Mouse (Mus musculus): ENCODE data around the gene Exoc4. TPM values are rescaled to one million over a fixed set of nuclear protein-coding genes. Genes with fewer than 3 reads are reported as not detected.

Gene Exoc4
- total RNA-seq, 2 experiments from 2014 or later, result 78.0 to 87.1 TPM

DNA sequence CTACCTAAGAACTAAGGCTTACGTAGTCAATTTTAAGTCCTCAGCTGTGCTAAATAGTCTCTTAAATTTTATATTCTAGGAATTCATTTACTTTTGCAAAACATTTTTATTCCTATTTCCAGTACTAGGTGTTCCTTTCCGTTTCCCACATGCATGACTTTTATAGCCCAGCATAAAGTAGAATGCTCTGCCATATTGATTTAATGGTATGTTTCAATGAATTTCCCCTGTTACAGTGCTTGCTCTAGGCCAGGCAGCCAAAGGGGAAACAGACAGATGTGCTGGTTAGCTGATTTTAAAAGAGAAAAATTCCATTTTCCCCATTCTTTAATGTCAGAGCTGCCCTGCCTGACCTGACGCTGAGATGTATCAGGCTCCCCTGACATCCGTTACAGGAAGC, 359.6 kb downstream of the Exoc4 start:
- no peak for DNase-seq (ENCODE audit: extremely low spot score in 1 of 2, low spot score in 1 of 2)

- no peak for DNase-seq (ENCODE audit: extremely low spot score in 1 of 2, low spot score in 1 of 2)
These were observed 365.1 kb downstream of the Exoc4 start for GRCm38 (mm10) chr6:33613978-33614377.

DNA sequence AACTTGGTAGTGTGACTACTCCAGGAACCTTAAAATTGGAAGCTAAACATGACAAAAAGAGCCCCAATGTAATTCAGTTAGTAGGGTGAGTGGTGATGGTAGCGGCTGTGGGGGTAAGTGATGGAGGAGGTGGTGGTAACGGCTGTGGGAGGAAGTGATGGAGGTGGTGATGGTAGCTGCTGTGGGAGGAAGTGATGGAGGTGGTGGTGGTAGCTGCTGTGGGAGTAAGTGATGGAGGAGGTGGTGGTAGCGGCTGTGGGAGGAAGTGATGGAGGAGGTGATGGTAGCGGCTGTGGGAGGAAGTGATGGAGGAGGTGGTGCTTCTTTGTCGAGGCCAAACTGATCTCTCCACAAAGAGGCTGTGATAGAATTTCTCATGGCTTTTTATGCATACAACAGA, 369.7 kb downstream of the Exoc4 start:
- DNase-seq (ENCODE audit: extremely low spot score in 1 of 2, low spot score in 1 of 2), result no peak

GRCm38 (mm10) chr6:33620701-33621100, 371.8 kb downstream of the Exoc4 start:
- no peak for DNase-seq (ENCODE audit: extremely low spot score in 1 of 2, low spot score in 1 of 2)

DNA sequence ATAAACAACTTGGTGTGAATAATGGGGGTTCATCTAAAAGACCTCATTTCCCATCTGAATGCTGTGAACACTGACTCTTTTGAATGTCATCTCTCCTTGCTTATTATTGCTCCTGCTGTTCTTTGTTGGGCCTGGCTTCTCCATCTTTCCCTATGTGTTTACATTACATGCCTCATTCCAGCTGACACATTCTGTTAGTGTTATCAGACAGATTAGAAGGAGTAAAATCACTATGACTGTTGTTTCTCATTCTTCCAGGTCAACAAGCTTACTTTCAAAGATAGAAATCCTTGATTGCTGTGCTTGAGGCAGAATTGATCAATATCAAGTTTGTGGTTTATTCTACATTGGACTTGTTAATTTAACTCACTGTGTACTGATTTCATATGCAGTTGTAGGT, 377.0 kb downstream of the Exoc4 start:
- DNase-seq (ENCODE audit: extremely low spot score in 1 of 2, low spot score in 1 of 2), result no peak

GRCm38 (mm10) chr6:33631133-33631532, 382.2 kb downstream of the Exoc4 start:
- no peak for DNase-seq (ENCODE audit: extremely low spot score in 1 of 2, low spot score in 1 of 2)

DNA sequence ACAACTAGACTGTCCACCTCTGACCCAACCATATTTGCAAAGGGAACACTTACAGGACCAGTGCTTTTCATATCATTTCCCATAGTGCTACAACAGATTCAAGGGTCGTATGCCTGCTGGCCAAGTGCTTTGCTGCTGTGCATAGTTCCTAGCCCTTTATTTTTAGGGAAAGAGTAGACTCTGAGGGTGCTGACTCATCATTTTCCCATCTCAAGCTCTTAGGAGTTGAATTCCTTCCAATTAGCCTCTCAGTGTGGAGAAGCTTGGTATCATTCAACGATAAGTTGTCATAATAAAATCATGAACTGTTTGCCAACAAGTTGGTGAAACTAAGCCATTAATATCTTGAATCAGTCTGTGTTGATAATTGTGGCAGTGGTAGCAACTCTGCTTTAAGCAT, 388.3 kb downstream of the Exoc4 start:
- DNase-seq (ENCODE audit: extremely low spot score in 1 of 2, low spot score in 1 of 2), result no peak

DNA sequence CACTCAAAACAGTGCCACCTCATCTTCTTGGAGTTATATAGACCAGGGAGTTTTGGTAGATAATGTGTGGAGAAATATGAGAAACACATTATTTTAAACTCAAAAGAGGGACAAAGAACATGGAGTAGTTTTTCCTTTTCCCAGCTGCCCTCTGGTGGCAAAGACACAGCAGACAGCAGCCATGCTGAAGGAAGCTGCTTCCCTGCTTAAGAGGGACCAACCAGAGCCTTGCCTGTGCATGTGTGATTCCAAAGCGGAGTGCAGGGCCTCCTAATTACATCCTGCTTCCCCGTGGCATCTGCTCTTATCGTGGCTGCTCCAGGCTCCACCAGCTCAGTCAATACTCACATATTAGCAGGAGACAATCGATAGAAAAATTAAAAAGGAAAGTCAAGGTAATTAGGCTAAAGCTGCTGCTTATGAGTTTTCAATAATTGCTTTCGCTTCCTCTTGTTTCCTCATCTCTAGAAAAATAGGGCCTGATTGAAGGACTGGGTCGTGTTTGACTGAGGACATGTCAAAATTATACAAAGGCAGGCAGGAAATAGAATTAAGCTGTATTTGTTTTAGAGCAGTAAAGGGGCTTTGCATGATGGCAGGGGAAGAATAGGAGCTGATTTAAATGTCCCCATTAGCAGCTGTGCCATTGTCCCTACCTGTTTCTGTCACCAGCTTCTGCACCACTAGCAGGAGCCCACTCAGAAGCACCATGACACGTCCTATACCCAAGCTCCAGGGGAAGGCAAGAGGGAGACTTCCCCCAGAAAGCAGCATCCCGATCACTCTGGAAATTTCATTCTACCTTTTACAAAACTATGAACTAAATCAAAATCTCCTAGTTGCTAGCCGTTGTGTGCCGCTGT, 433.1 kb downstream of the Exoc4 start:
- DNase-seq (ENCODE audit: extremely low spot score in 1 of 2, low spot score in 1 of 2), result peak; percentile 29 to 35

- no peak for DNase-seq (ENCODE audit: extremely low spot score in 1 of 2, low spot score in 1 of 2)
These were observed 434.6 kb downstream of the Exoc4 start for GRCm38 (mm10) chr6:33683533-33683932.

DNA sequence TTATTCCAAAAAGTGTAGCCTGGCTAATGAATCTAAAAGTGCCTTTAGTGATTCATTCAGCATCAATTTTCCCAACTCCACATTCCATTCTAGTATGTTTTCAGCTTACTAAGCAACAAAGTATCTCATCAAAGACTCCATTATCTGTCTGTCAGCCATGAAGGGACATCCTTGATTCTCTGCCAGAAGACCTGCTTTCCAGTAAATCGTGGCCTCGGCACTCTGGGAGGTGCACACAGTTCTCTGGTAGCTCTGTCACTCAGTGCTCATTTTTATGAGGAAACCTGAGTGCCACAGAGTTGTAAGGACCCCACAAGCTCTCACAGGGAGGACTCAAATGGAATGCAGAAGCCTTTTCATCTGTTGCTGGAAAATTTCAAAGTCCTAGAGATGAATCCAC, 436.4 kb downstream of the Exoc4 start:
- DNase-seq (ENCODE audit: extremely low spot score in 1 of 2, low spot score in 1 of 2), result no peak

DNA sequence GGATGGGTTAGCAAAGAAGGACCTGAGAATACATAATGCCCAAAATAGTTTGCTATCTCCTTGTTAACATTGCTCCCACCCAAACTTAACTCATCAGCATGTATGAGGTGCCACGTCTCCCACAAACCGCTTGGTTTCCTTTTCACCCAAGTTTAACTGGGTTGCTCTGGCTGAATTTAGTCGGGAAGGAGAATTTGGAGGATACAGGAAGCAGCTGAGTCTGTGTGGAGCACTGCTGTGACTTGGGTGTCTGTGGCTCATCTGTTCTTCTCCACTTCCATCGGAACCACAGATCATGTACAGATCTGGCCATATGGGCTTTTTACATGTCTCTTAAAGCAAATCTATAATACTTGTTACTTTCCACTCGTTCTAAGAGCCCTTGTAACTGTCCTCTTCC, 441.7 kb downstream of the Exoc4 start:
- DNase-seq (ENCODE audit: extremely low spot score in 1 of 2, low spot score in 1 of 2), result no peak

GRCm38 (mm10) chr6:33696976-33697375, 448.1 kb downstream of the Exoc4 start:
- DNase-seq (ENCODE audit: extremely low spot score in 1 of 2, low spot score in 1 of 2), result no peak

GRCm38 (mm10) chr6:33708907-33709306, 460.0 kb downstream of the Exoc4 start:
- DNase-seq (ENCODE audit: extremely low spot score in 1 of 2, low spot score in 1 of 2), result no peak

DNA sequence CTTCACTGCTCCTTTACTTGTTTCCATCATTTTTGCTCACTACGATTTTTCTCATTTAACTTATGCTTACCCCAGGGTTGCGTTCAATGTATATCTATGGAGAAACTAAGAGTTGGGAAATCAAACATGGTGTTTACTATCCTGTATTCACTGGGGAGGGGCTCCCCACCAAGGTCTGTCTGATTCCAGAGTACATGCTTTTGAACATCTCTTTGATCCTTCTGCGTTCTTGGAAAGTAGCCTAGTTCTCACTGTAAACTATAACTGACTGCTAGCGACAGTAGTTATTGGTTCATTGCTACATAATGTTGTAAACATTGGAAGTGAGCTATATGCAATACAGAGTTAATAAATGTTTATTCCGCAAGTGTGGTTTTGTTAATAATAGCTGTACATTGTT, 460.5 kb downstream of the Exoc4 start:
- no peak for DNase-seq (ENCODE audit: extremely low spot score in 1 of 2, low spot score in 1 of 2)

DNA sequence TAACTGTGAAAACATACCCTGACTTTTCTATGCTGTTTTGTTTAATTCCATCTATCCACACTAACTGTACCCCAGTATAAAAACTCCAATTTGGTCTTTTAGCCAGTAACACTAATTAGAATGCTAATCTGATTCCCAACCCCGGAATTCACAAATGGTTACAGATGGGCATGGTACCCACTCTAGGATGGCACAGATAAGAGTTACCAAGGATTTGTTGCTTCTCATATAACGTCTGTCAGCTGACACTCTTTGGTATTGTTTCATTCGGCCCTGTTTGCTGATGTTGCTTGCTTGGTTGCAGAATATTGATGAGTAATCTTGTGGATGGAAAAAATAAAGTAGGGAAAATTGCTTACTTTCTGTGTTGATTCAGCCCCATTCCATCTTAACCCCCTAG, 462.9 kb downstream of the Exoc4 start:
- DNase-seq (ENCODE audit: extremely low spot score in 1 of 2, low spot score in 1 of 2), result no peak

DNA sequence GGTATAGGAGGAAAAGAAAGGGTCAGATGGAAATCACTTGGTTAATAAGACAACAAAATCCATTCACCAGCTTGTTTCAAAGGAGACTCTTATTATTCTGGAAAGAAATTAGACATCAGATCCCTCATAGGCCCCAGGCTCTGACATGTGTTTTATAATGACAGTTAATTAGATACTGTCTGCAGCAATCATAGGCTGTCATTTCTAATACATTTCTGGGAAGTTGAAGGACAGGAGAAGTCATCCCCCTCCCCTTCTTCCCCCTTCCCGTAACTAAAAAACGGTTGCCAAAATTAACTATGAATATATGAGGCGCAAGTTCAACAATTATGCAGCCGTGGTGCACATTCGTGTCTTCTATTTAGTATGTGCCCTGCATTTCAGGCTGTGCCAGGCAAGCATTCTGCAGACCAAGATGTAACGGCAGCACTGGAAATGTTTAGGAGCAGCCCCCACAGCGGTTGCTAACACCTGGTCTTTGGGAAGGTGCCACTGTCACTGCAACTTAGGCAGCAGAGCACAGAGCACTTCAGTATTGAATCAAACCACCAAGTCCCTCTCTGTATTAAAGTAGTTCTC, 463.7 kb downstream of the Exoc4 start:
- no peak for DNase-seq (ENCODE audit: extremely low spot score in 1 of 2, low spot score in 1 of 2)

GRCm38 (mm10) chr6:33716254-33716965, 467.5 kb downstream of the Exoc4 start:
- DNase-seq (ENCODE audit: extremely low spot score in 1 of 2, low spot score in 1 of 2), result no peak

DNA sequence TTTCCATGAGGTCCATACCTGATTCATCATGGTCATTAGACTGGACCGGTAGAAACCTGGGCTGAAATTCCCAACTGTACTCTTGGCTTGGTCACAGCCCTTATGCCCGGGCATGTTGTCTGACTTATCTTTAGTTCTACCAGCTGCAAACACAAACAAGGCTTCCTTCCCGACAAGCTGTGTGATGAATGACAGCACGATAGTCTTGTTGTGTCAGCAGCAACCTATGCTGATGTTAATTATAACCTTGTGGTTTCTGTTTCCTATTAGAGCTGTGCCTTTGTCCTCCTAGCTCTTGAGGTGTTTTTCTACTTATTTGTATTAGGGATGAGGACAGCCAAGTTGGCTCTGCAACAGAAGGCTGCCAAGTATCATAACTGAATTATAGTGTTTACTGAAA, 472.3 kb downstream of the Exoc4 start:
- no peak for DNase-seq (ENCODE audit: extremely low spot score in 1 of 2, low spot score in 1 of 2)

DNA sequence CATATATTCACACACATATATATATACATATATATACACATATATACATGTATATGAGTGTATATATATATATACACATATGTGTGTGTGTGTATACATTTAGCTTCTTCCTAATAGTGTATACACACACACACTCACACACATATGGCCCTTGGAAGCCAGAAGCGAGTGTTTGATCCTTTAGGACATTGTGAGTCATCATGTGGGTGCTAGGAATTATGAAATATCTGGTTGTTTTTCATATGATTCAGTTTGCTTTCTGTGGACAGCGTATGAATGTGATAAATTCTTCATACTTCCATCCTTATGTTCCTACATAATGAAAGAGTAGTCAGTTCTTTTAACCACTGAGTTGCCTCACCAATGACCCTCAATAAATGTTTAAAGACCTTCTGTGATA, 473.9 kb downstream of the Exoc4 start:
- no peak for DNase-seq (ENCODE audit: extremely low spot score in 1 of 2, low spot score in 1 of 2)

DNA sequence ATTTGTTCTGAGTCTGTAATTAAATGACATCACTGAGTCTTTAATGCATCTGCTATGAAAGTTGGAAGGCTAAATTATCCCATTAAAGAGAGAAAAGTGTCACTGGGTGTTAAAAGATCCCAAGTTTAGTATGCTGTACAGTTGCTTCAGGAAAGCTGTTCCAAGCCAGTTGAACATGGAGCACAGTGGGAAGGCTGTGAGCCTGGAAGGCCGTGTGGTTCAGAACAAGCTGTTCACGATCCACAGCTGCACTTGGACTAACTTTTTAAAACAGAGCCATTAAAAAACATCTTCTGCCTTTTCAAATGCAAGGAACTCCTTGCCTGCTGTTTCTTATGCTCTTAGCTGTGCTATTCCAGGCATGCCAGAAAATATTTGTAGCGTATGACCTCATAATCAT, 475.7 kb downstream of the Exoc4 start:
- no peak for DNase-seq (ENCODE audit: extremely low spot score in 1 of 2, low spot score in 1 of 2)

DNA sequence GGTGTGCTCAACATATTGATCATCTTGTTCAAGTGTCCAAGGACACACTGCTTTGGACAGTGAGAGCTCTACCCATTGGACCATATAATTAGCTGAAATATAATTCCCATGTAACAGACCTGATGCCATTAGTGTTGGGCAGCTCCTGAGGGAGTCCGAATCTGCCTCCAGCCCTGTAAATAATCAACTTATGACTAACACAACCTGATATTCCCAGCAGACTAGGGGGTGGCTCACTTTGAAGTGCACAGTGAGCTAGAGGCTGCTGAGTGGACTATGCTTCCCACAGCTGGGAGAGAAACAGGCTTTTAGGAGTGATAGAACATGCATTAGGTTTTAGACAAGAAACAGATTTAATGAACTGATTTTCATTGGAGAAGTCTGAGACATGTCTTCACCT, 478.4 kb downstream of the Exoc4 start:
- no peak for DNase-seq (ENCODE audit: extremely low spot score in 1 of 2, low spot score in 1 of 2)

- no peak for DNase-seq (ENCODE audit: extremely low spot score in 1 of 2, low spot score in 1 of 2)
These were observed 483.3 kb downstream of the Exoc4 start for GRCm38 (mm10) chr6:33732214-33732613.
